In genomic region chr16:77992986-77993385, GRCm38 (mm10) we compare ENCODE assay signal across 25 mouse cellular contexts.
DNase-seq lines count a peak whose midpoint lies in the region; ATAC-seq and TF ChIP-seq lines count a peak whose summit lies in the region.
"Had no signal": no experiment of that assay in that cellular context is flagged by ENCODE, and none has a peak within 500 bp of the region (broad histone marks: within the 10 kb centered on the region; RNA-seq: fewer than 3 reads in every experiment).

No protein-coding gene starts in this region.

- no peak overlapping the region for H3K27ac ChIP-seq in kidney, postnatal 0 days
- no peak overlapping the region for H3K27ac ChIP-seq in kidney, embryonic 15.5 days
- no peak overlapping the region for H3K27ac ChIP-seq in embryonic facial prominence, embryonic 14.5 days (replicated peaks; ENCODE audit: low read depth, low read length)
- H3K27ac ChIP-seq: embryonic facial prominence, embryonic 15.5 days; forebrain, embryonic 15.5 days; heart, embryonic 10.5 days; hindbrain, embryonic 12.5 days; intestine, embryonic 15.5 days had no signal

- TF ChIP-seq CTCF in kidney, postnatal 0 days (IDR thresholded peaks at IDR 0.05; ENCODE audit: low read depth), result no peak

- H3K4me1 ChIP-seq in kidney, postnatal 0 days (replicated peaks; ENCODE audit: insufficient read depth, low read length), result no peaks in the 10 kb centered on the region
- H3K4me1 ChIP-seq in kidney, embryonic 15.5 days, result no peaks in the 10 kb centered on the region
- no peaks in the 10 kb centered on the region for H3K4me1 ChIP-seq in embryonic facial prominence, embryonic 14.5 days (ENCODE audit: control insufficient read depth, insufficient read depth, low read length)
- H3K4me1 ChIP-seq: embryonic facial prominence, embryonic 15.5 days; forebrain, embryonic 15.5 days; heart, embryonic 10.5 days; hindbrain, embryonic 12.5 days; intestine, embryonic 15.5 days had no signal

- H3K27me3 ChIP-seq in kidney, postnatal 0 days (ENCODE audit: insufficient read depth, low read length), result no peaks in the 10 kb centered on the region
- no peaks in the 10 kb centered on the region for H3K27me3 ChIP-seq in kidney, embryonic 15.5 days
- H3K27me3 ChIP-seq in embryonic facial prominence, embryonic 14.5 days (replicated peaks; ENCODE audit: control insufficient read depth, insufficient read depth, low read length), result no peaks in the 10 kb centered on the region
- H3K27me3 ChIP-seq: embryonic facial prominence, embryonic 15.5 days; forebrain, embryonic 15.5 days; hindbrain, embryonic 12.5 days; intestine, embryonic 15.5 days had no signal

- WGBS in kidney, postnatal 0 days, result 63% methylated on average over 4 of the region's 4 CpGs
- 72% methylated on average over 4 of the region's 4 CpGs for WGBS in kidney, embryonic 15.5 days
- 52% methylated on average over 4 of the region's 4 CpGs for WGBS in embryonic facial prominence, embryonic 14.5 days

- H3K9me3 ChIP-seq in kidney, postnatal 0 days (replicated peaks; ENCODE audit: low read length), result no peaks in the 10 kb centered on the region
- 0 out of 2 replicates have a peak, but pooled peaks cover 6% of the 10 kb centered on the region for H3K9me3 ChIP-seq in kidney, embryonic 15.5 days (replicated peaks)
- H3K9me3 ChIP-seq in embryonic facial prominence, embryonic 14.5 days (ENCODE audit: control insufficient read depth, low read length), result peaks cover 4% of the 10 kb centered on the region; the same call in 1 of the 2 replicates
- H3K9me3 ChIP-seq: embryonic facial prominence, embryonic 15.5 days; forebrain, embryonic 15.5 days; heart, embryonic 10.5 days; hindbrain, embryonic 12.5 days; intestine, embryonic 15.5 days had no signal

- no peak overlapping the region for H3K9ac ChIP-seq in kidney, postnatal 0 days (ENCODE audit: low read depth, low read length)
- H3K9ac ChIP-seq in kidney, embryonic 15.5 days, result no peak overlapping the region
- no peak overlapping the region for H3K9ac ChIP-seq in embryonic facial prominence, embryonic 14.5 days (ENCODE audit: low read depth, low read length)
- H3K9ac ChIP-seq: embryonic facial prominence, embryonic 15.5 days; forebrain, embryonic 15.5 days; hindbrain, embryonic 12.5 days; intestine, embryonic 15.5 days had no signal

- no peak overlapping the region for H3K4me3 ChIP-seq in kidney, postnatal 0 days (replicated peaks; ENCODE audit: low read depth, low read length)
- H3K4me3 ChIP-seq in kidney, embryonic 15.5 days (replicated peaks), result no peak overlapping the region
- no peak overlapping the region for H3K4me3 ChIP-seq in embryonic facial prominence, embryonic 14.5 days (ENCODE audit: low read depth, low read length)
- H3K4me3 ChIP-seq: embryonic facial prominence, embryonic 15.5 days; erythroblast, embryonic 14.5 days; forebrain, embryonic 15.5 days; heart, embryonic 10.5 days; hindbrain, embryonic 12.5 days; intestine, embryonic 15.5 days had no signal

- no peak overlapping the region for H3K4me2 ChIP-seq in kidney, postnatal 0 days (ENCODE audit: low read length)
- no peak overlapping the region for H3K4me2 ChIP-seq in kidney, embryonic 15.5 days
- H3K4me2 ChIP-seq in embryonic facial prominence, embryonic 14.5 days (ENCODE audit: low read depth, low read length), result no peak overlapping the region
- H3K4me2 ChIP-seq: embryonic facial prominence, embryonic 15.5 days; forebrain, embryonic 15.5 days; hindbrain, embryonic 12.5 days; intestine, embryonic 15.5 days had no signal

- H3K36me3 ChIP-seq in kidney, postnatal 0 days (ENCODE audit: insufficient read depth, low read length), result no peaks in the 10 kb centered on the region
- no peaks in the 10 kb centered on the region for H3K36me3 ChIP-seq in kidney, embryonic 15.5 days
- H3K36me3 ChIP-seq in embryonic facial prominence, embryonic 14.5 days (ENCODE audit: control insufficient read depth, insufficient read depth, low read length), result no peaks in the 10 kb centered on the region
- H3K36me3 ChIP-seq: embryonic facial prominence, embryonic 15.5 days; forebrain, embryonic 15.5 days; G1E; heart, embryonic 10.5 days; hindbrain, embryonic 12.5 days; intestine, embryonic 15.5 days had no signal

- peak; percentile 12 for DNase-seq in kidney, postnatal 0 days (ENCODE audit: low spot score)
- DNase-seq in 3T3-L1 (ENCODE audit: low read depth, low spot score), result peak; percentile 3
- DNase-seq in Muller cell, postnatal 12 days (ENCODE audit: inconsistent ontology term), result peak; percentile 5
- peak; percentile 26 for DNase-seq in embryonic facial prominence, embryonic 14.5 days (ENCODE audit: low spot score)
- no peak for DNase-seq in right cerebral cortex, postnatal 36 days (ENCODE audit: low spot score in 2 of 2)
- no peak for DNase-seq in kidney, adult 8-10 months
- DNase-seq: adrenal gland, adult 2 months; adrenal gland, postnatal 25 days; B cell, adult 2 months; cerebellum, adult 2 months; gastrocnemius, postnatal 10 days; heart, adult 18-20 months; heart, postnatal 10 days; heart, postnatal 4 days had no signal

- no peak for ATAC-seq in kidney, postnatal 0 days (replicated peaks; ENCODE audit: low FRiP score, low read depth)
- ATAC-seq in kidney, embryonic 15.5 days (replicated peaks; ENCODE audit: low FRiP score), result no peak
- no peak for ATAC-seq in embryonic facial prominence, embryonic 14.5 days (ENCODE audit: low read depth)
- ATAC-seq: activated CD4-positive, CD25-positive, alpha-beta regulatory T cell, adult 4 months; CD4-positive, CD25-positive, alpha-beta regulatory T cell, adult 4 months; forebrain, embryonic 15.5 days; intestine, embryonic 15.5 days; Patski had no signal

Comparison
In these comparisons a context has a peak if more than half of its experiments do, and no peak if none do; other contexts are left out.
1. DNase-seq: peak in kidney, postnatal 0 days (single experiment), 3T3-L1 (single experiment), Muller cell, postnatal 12 days (single experiment) and embryonic facial prominence, embryonic 14.5 days (single experiment); none in right cerebral cortex, postnatal 36 days (0 of 2) and kidney, adult 8-10 months (0 of 2).